Mouse (Mus musculus): ENCODE results near the gene Gm21761.
"Not testable (repeated sequence)": the region's sequence is repeated elsewhere in the genome, so short reads cannot be mapped to it uniquely, and the experiment has no call there.

DNA sequence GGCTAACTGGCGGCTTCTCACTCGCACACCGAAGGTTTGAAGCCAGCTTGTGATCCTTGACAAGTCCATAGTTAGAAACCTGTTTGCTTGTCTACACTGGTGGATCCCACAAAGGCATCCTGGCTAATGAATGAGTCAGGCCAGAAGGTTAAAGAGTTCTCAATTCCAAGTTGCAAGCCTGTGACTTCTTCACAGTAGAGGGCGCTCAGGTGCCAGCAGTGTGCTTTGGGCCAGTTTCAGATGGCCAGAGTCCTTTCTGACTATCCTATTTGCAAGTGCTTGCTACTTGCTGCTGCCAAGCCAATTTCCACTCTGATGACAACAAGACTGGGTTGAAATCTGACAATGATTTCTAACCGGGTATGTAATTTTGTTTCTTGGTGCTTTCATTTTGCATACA lies 30.5 kb downstream of the Gm21761 start:
- TF ChIP-seq CTCF (conservative IDR thresholded peaks at IDR 0.05; ENCODE audit: low read length); POU5F1 (IDR thresholded peaks at IDR 0.05; ENCODE audit: borderline replicate concordance, low read length); NANOG (IDR thresholded peaks at IDR 0.05; ENCODE audit: borderline replicate concordance, low read length): not testable (repeated sequence)
